In genomic region chr1:155088847-155089603, GRCm38 (mm10) we compare ENCODE assay signal across 10 mouse cellular contexts. TPM values are rescaled to one million over a fixed set of nuclear protein-coding genes. Genes with fewer than 3 reads are reported as not detected.
DNase-seq lines count a peak whose midpoint lies in the region; ATAC-seq and TF ChIP-seq lines count a peak whose summit lies in the region.
"Had no signal": no experiment of that assay in that cellular context is flagged by ENCODE, and none has a peak within 500 bp of the region (broad histone marks: within the 10 kb centered on the region; RNA-seq: fewer than 3 reads in every experiment).

No protein-coding gene starts in this region.

- H3K9me3 ChIP-seq in heart, embryonic 15.5 days (replicated peaks) = no peaks in the 10 kb centered on the region
- no peaks in the 10 kb centered on the region for H3K9me3 ChIP-seq in limb, embryonic 12.5 days
- H3K9me3 ChIP-seq: midbrain, embryonic 13.5 days had no signal

- WGBS in heart, embryonic 15.5 days = 41% methylated on average over 16 of the region's 16 CpGs
- 32% methylated on average over 16 of the region's 16 CpGs for WGBS in limb, embryonic 12.5 days
- WGBS in thymus, adult 2 months = 72% methylated on average over 16 of the region's 16 CpGs

- DNase-seq in heart, postnatal 36 days = no peak
- DNase-seq in right cerebral cortex, postnatal 25 days = peak; percentile 36
- no peak for DNase-seq in right cerebral cortex, postnatal 10 days (ENCODE audit: low spot score in 2 of 2)
- no peak for DNase-seq in cerebellum, adult 9-11 months
- DNase-seq in thymus, adult 2 months = no peak
- DNase-seq in kidney, postnatal 36 days = no peak
- DNase-seq: kidney, postnatal 4 days had no signal

- no peaks in the 10 kb centered on the region for H3K27me3 ChIP-seq in heart, embryonic 15.5 days
- no peaks in the 10 kb centered on the region for H3K27me3 ChIP-seq in limb, embryonic 12.5 days
- H3K27me3 ChIP-seq in thymus, adult 2 months (ENCODE audit: control insufficient read depth, insufficient read depth, low read length) = no peaks in the 10 kb centered on the region
- H3K27me3 ChIP-seq: midbrain, embryonic 13.5 days had no signal

- intact Hi-C loops in heart, postnatal 36 days (cut with DNase I) = no loop called here

- H3K4me3 ChIP-seq in heart, embryonic 15.5 days = no peak overlapping the region
- H3K4me3 ChIP-seq in limb, embryonic 12.5 days (replicated peaks) = no peak overlapping the region
- no peak overlapping the region for H3K4me3 ChIP-seq in thymus, adult 2 months (ENCODE audit: control insufficient read depth, insufficient read depth, low read length)
- H3K4me3 ChIP-seq: midbrain, embryonic 13.5 days had no signal

- no peak for TF ChIP-seq CTCF in thymus, adult 2 months (IDR thresholded peaks at IDR 0.05; ENCODE audit: borderline replicate concordance, control insufficient read depth, extremely low read depth, insufficient read depth, low read length, poor library complexity)

- no peak overlapping the region for H3K9ac ChIP-seq in heart, embryonic 15.5 days
- H3K9ac ChIP-seq in limb, embryonic 12.5 days (replicated peaks) = no peak overlapping the region
- H3K9ac ChIP-seq: midbrain, embryonic 13.5 days had no signal

- no peak for ATAC-seq in heart, embryonic 15.5 days (replicated peaks; ENCODE audit: insufficient number of reproducible peaks, insufficient read depth, low FRiP score, low read depth)
- no peak for ATAC-seq in limb, embryonic 12.5 days (ENCODE audit: insufficient number of reproducible peaks, insufficient read depth, low FRiP score, low TSS enrichment, low read depth)
- ATAC-seq: midbrain, embryonic 13.5 days had no signal

- peaks cover 70% of the 10 kb centered on the region for H3K4me1 ChIP-seq in heart, embryonic 15.5 days (replicated peaks)
- peaks cover 85% of the 10 kb centered on the region for H3K4me1 ChIP-seq in limb, embryonic 12.5 days (replicated peaks)
- peaks cover 60% of the 10 kb centered on the region for H3K4me1 ChIP-seq in thymus, adult 2 months (replicated peaks; ENCODE audit: control insufficient read depth, insufficient read depth, low read length)

- no peak for TF ChIP-seq POLR2A in thymus, adult 2 months (IDR thresholded peaks at IDR 0.05; ENCODE audit: control insufficient read depth, extremely low read depth, insufficient read depth, low read length, poor library complexity)

- no peaks in the 10 kb centered on the region for H3K36me3 ChIP-seq in heart, embryonic 15.5 days
- no peaks in the 10 kb centered on the region for H3K36me3 ChIP-seq in limb, embryonic 12.5 days
- no peaks in the 10 kb centered on the region for H3K36me3 ChIP-seq in thymus, adult 2 months (ENCODE audit: control insufficient read depth, insufficient read depth, low read length)
- H3K36me3 ChIP-seq: midbrain, embryonic 13.5 days had no signal

- no peak overlapping the region for H3K4me2 ChIP-seq in heart, embryonic 15.5 days
- no peak overlapping the region for H3K4me2 ChIP-seq in limb, embryonic 12.5 days
- H3K4me2 ChIP-seq: midbrain, embryonic 13.5 days had no signal

- 0 out of 2 replicates have a peak overlapping the region, but pooled peaks have one; percentile 2 for H3K27ac ChIP-seq in heart, embryonic 15.5 days
- H3K27ac ChIP-seq in limb, embryonic 12.5 days = peak overlapping the region; percentile 53; the same call in 1 of the 2 replicates
- H3K27ac ChIP-seq in thymus, adult 2 months (ENCODE audit: control insufficient read depth, insufficient read depth, low read length) = no peak overlapping the region
- H3K27ac ChIP-seq: midbrain, embryonic 13.5 days had no signal

RNA-seq across cellular contexts. Expression of gene Ier5, which starts 10.4 kb away (rescaled TPM):
- polyA plus RNA-seq in heart, embryonic 15.5 days (2015; fragmentation: Nextera tagmentation; extraction: Ambion mirVana) = 5.0 and 5.5 TPM in 2 replicates
- total RNA-seq in heart, postnatal 36 days (2021) = 10 to 100 TPM; 13.2 to 15.5 TPM
- polyA plus RNA-seq in limb, embryonic 12.5 days (2016; fragmentation: Nextera tagmentation; extraction: Ambion mirVana) = 15.8 and 16.1 TPM in 2 replicates
- polyA plus RNA-seq in thymus, adult 2 months (2012; rRNA removed) = 37.2 and 44.0 TPM in 2 replicates

RNA-seq across cellular contexts. Expression of gene Mr1, which starts 57.6 kb away (rescaled TPM):
- 6.6 and 7.1 TPM in 2 replicates for polyA plus RNA-seq in heart, embryonic 15.5 days (2015; fragmentation: Nextera tagmentation; extraction: Ambion mirVana)
- total RNA-seq in heart, postnatal 36 days (2021) = 1 to 10 TPM; 6.4 to 8.5 TPM
- polyA plus RNA-seq in limb, embryonic 12.5 days (2016; fragmentation: Nextera tagmentation; extraction: Ambion mirVana) = 4.0 and 5.0 TPM in 2 replicates
- 33.5 and 37.9 TPM in 2 replicates for polyA plus RNA-seq in thymus, adult 2 months (2012; rRNA removed)
